Mouse (Mus musculus) liver, embryonic 11.5 days (tissue): ENCODE data around the gene Gga1. TPM values are rescaled to one million over a fixed set of nuclear protein-coding genes. Genes with fewer than 3 reads are reported as not detected.

Source experiments
- ATAC-seq: fragments of 200-750 bp; cut with Nextera tagmentation; replicated peaks from 2 replicates; pipeline ENCODE4 v1.8.0; 2017; ENCODE audit warnings: moderate number of reproducible peaks, mild to moderate bottlenecking, moderate TSS enrichment, moderate library complexity; ENCODE audit not compliant: low FRiP score
- DNase-seq: peaks from one replicate; pipeline ENCODE4 v3.0.0-alpha.2; 2017; ENCODE audit warnings: low spot score
- H3K27ac ChIP-seq: fragments of 300-500 bp; sonication (generic); 2 replicates; pipeline ENCODE4 v1.5.1; 2014; ENCODE audit warnings: mild to moderate bottlenecking, low read depth, low read length, control low read depth
- H3K27me3 ChIP-seq: fragments of 300-500 bp; sonication (generic); replicated peaks from 2 replicates; pipeline ENCODE4 v1.6.1; 2014; ENCODE audit warnings: low read length, mixed read lengths; ENCODE audit not compliant: control insufficient read depth, insufficient read depth
- H3K36me3 ChIP-seq: fragments of 300-500 bp; sonication (generic); 2 replicates; pipeline ENCODE4 v1.6.1; 2014; ENCODE audit warnings: mild to moderate bottlenecking, low read length, moderate library complexity, mixed read lengths; ENCODE audit not compliant: control insufficient read depth, insufficient read depth
- H3K4me1 ChIP-seq: fragments of 300-500 bp; sonication (generic); replicated peaks from 2 replicates; pipeline ENCODE4 v1.6.1; 2014; ENCODE audit warnings: low read length, mixed read lengths; ENCODE audit not compliant: control insufficient read depth, insufficient read depth
- H3K4me2 ChIP-seq: fragments of 300-500 bp; sonication (generic); 2 replicates; pipeline ENCODE4 v1.6.1; 2014; ENCODE audit warnings: mild to moderate bottlenecking, control low read depth, moderate library complexity
- H3K4me3 ChIP-seq: fragments of 300-500 bp; sonication (generic); 2 replicates; pipeline ENCODE4 v1.5.1; 2014; ENCODE audit warnings: low read depth, low read length, control low read depth
- H3K9ac ChIP-seq: fragments of 300-500 bp; sonication (generic); 2 replicates; pipeline ENCODE4 v1.6.1; 2014; ENCODE audit warnings: low read depth, low read length, control low read depth
- H3K9me3 ChIP-seq: fragments of 300-500 bp; sonication (generic); 2 replicates; pipeline ENCODE4 v1.6.1; 2016; ENCODE audit warnings: low read length, inconsistent platforms, mixed read lengths; ENCODE audit not compliant: control insufficient read depth
- WGBS: fragments of 180-500 bp; shearing (Covaris S2); extraction: QIAGEN DNeasy Blood & Tissue Kit; methylation state at CpG from one replicate; pipeline ENCODE4 v1.1.7; 2014; 5-methylcytosine and 5-hydroxymethylcytosine counted together
- polyA plus RNA-seq: library from polyadenylated mRNA; unstranded; fragments of >200 nt; fragmentation: Nextera tagmentation; extraction: Ambion mirVana; gene quantifications from 2 replicates; pipeline ENCODE4 v1.2.1, GENCODE M21; 2014

Gene Gga1
- polyA plus RNA-seq, 1 experiment from 2014 or later, result 40.8 TPM

- Histone ChIP-seq H3K27ac (peak overlapping the region; percentile 89), H3K9ac (peak overlapping the region; percentile 77), H3K4me2 (peak overlapping the region; percentile 97), H3K36me3 (peaks cover 8% of the 10 kb centered on the region), H3K4me3 (peak overlapping the region; percentile 59), H3K9me3 (no peaks in the 10 kb centered on the region), H3K4me1 (peaks cover 58% of the 10 kb centered on the region), H3K27me3 (no peaks in the 10 kb centered on the region)
- WGBS, result 8% methylated on average over 15 of the region's 15 CpGs
- no peak for ATAC-seq
- DNase-seq, result no peak
Measured at GRCm38 (mm10) chr15:78927021-78927787, 50.2 kb downstream of the Gga1 start.

- WGBS, result under 1% methylated on average over 33 of the region's 35 CpGs
- H3K4me1 ChIP-seq, result peaks cover 53% of the 10 kb centered on the region
Measured at GRCm38 (mm10) chr15:78927788-78928457, 50.9 kb downstream of the Gga1 start.

DNA sequence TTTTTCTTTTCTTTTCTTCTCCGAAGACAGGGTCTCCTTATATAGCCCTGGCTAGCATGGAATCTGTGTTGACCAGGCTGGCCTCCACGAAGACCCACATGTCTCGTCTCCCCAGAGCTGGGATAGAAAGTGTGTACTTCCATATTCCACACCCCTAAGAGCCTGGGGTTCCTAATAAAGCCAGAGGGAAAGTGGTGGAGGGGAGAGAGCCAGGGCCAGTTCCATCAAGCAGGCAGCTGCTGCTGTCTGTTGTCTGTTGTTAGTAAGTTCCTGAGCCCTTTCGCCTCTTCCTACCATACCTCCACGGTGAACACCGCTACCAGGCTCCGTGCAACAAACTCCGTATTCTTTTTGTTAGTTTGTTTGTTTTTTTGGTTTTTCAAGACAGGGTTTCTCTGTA, 51.5 kb downstream of the Gga1 start:
- H3K4me2 ChIP-seq, result peak overlapping the region; percentile 97
- H3K9me3 ChIP-seq, result no peaks in the 10 kb centered on the region
- WGBS, result 41% methylated on average over 8 of the region's 8 CpGs
- peak overlapping the region; percentile 77 for H3K9ac ChIP-seq
- H3K4me1 ChIP-seq, result peaks cover 47% of the 10 kb centered on the region
- DNase-seq (no peak), ATAC-seq (no peak)
- peak overlapping the region; percentile 59 for H3K4me3 ChIP-seq
- no peaks in the 10 kb centered on the region for H3K27me3 ChIP-seq
- peaks cover 8% of the 10 kb centered on the region for H3K36me3 ChIP-seq
- H3K27ac ChIP-seq, result peak overlapping the region; percentile 89

More at GRCm38 (mm10) chr15:78927788-78928457, 50.9 kb downstream of the Gga1 start:
- ATAC-seq, result peak; percentile 53
- DNase-seq, result peak; percentile 87
- H3K9me3 ChIP-seq, result no peaks in the 10 kb centered on the region
- H3K9ac ChIP-seq, result peak overlapping the region; percentile 77
- peak overlapping the region; percentile 89 for H3K27ac ChIP-seq
- peaks cover 8% of the 10 kb centered on the region for H3K36me3 ChIP-seq
- H3K27me3 ChIP-seq, result no peaks in the 10 kb centered on the region
- H3K4me3 ChIP-seq, result peak overlapping the region; percentile 59
- H3K4me2 ChIP-seq, result peak overlapping the region; percentile 97

DNA sequence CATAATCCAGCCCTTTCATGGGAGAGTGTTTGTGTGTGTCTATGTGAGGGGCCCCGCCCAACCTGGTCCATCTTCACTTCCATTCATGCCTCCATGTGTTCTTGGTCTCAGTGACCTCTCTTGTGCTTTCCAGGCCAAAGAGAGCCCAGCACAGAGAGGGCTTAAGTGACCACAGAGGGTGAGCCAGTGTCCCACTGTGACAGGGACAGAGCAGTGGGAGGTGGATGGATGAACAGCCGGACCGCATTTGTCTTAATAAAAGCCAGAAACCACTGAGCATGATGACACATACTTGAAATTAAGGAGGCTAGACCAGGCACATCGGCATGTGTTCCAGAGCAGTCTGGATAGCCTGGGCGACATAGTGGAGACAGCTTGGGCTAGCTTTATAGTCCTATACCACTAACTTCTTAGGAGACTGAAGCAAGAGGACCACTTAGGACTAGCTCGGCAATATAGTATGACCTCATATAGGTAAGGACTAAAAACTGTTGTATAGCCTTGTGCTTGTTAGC, 53.3 kb downstream of the Gga1 start:
- Histone ChIP-seq H3K36me3 (peaks cover 8% of the 10 kb centered on the region), H3K9me3 (no peaks in the 10 kb centered on the region), H3K27ac (peak overlapping the region; percentile 25; the same call in 1 of the 2 replicates), H3K9ac (no peak overlapping the region), H3K27me3 (no peaks in the 10 kb centered on the region), H3K4me1 (peaks cover 35% of the 10 kb centered on the region), H3K4me2 (no peak overlapping the region), H3K4me3 (no peak overlapping the region)
- ATAC-seq (no peak), DNase-seq (no peak)
- WGBS, result 91% methylated on average over 6 of the region's 6 CpGs

- peak overlapping the region; percentile 62 for H3K27ac ChIP-seq
- H3K4me1 ChIP-seq, result peaks cover 33% of the 10 kb centered on the region
Measured at GRCm38 (mm10) chr15:78930801-78931426, 53.9 kb downstream of the Gga1 start.

DNA sequence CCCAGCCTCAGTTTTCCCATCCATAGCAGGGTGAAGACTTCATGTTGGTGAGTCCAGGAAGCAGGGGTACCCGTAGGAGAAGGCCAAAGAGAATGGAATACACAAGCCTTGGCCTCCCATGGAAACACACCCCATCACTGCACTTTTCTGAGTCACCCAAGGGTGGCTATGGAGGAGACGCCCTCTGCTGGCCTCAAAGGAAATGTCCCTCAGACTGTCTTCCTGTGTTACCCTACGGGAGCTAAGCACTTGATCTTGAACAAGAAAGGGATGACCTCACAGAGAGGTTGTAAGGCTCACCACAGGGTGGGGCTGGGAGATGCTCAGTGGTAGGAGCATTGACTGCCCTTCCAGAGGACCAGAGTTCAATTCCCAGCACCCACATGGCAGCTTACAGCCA, 54.6 kb downstream of the Gga1 start:
- H3K4me3 ChIP-seq, result no peak overlapping the region
- no peak overlapping the region for H3K4me2 ChIP-seq
- H3K9ac ChIP-seq, result no peak overlapping the region
- ATAC-seq, result peak; percentile 48
- 21% methylated on average over 3 of the region's 3 CpGs for WGBS
- H3K9me3 ChIP-seq, result no peaks in the 10 kb centered on the region
- peaks cover 33% of the 10 kb centered on the region for H3K4me1 ChIP-seq
- H3K27ac ChIP-seq, result peak overlapping the region; percentile 62
- peaks cover 8% of the 10 kb centered on the region for H3K36me3 ChIP-seq
- DNase-seq, result no peak
- no peaks in the 10 kb centered on the region for H3K27me3 ChIP-seq

More at GRCm38 (mm10) chr15:78930801-78931426, 53.9 kb downstream of the Gga1 start:
- ATAC-seq (no peak), DNase-seq (no peak)
- H3K4me2 ChIP-seq, result no peak overlapping the region
- H3K36me3 ChIP-seq, result peaks cover 8% of the 10 kb centered on the region
- 86% methylated on average over 7 of the region's 7 CpGs for WGBS
- H3K9me3 ChIP-seq, result no peaks in the 10 kb centered on the region
- no peaks in the 10 kb centered on the region for H3K27me3 ChIP-seq
- H3K9ac ChIP-seq, result no peak overlapping the region
- H3K4me3 ChIP-seq, result no peak overlapping the region

DNA sequence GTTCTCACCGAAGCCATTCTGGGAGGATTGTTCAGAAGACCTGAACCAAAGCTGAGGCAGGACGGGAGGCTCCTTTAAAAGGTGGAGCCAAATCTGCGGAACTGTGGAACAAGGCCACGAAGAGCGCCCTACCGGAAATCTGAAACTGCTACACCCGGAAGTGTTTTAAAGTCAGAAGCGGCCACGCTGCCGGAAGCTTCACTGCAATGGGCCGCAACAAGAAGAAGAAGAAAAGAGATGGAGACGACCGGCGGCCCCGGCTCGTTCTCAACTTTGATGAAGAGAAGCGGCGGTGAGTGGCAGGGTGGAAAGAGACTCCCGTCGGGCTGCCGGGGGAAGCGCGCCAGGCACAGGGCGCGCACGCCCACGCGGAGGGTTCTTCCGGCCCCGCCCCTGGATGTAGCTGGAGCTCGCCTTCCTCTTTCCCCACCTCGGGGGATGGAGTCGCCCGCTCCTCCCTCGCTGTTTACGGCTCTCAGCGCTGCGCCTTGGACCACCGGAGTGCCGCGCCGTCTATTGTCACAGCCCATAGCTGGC, 57.9 kb downstream of the Gga1 start, which contains the start of gene Nol12:
Nol12 (plus strand) TSS at position 150 of the 537 bp plus-strand sequence.
- DNase-seq, result peak; percentile 92
- under 1% methylated on average over 41 of the region's 42 CpGs for WGBS
- peak within 1 kb of the TSS; percentile 70 for H3K4me2 ChIP-seq
- H3K27ac ChIP-seq, result peak within 1 kb of the TSS; percentile 73
- H3K9ac ChIP-seq, result peak within 1 kb of the TSS; percentile 67
- peak; percentile 79 for ATAC-seq
- H3K9me3 ChIP-seq, result no peaks in the 10 kb centered on the region
- peaks cover 17% of the 10 kb centered on the region for H3K4me1 ChIP-seq
- H3K4me3 ChIP-seq, result peak within 1 kb of the TSS; percentile 83
- H3K27me3 ChIP-seq, result no peaks in the 10 kb centered on the region
- peaks cover 25% of the 10 kb centered on the region for H3K36me3 ChIP-seq

DNA sequence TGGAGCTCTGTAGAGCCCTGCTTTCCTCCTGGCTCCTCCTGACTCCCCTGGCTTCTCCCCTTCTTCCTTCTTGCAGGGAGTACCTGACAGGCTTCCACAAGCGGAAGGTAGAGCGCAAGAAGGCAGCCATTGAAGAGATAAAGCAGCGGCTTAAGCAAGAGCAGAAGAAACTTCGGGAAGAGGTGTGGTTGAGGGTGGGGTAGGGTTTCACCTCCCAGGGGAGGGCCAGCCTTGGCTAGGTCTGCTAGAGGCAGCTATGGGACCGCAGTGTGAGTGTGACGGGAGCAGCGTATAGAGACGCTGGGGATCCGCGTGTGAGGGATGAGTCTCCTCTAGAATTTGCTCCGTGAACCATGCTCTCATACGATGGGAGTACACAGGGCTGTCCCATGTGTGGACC, 59.4 kb downstream of the Gga1 start:
- no peak for DNase-seq
- Histone ChIP-seq H3K4me3 (peak overlapping the region; percentile 83), H3K27ac (peak overlapping the region; percentile 38; the same call in 1 of the 2 replicates), H3K9me3 (no peaks in the 10 kb centered on the region), H3K4me2 (peak overlapping the region; percentile 70), H3K27me3 (no peaks in the 10 kb centered on the region), H3K4me1 (peaks cover 15% of the 10 kb centered on the region), H3K9ac (peak overlapping the region; percentile 67), H3K36me3 (peaks cover 34% of the 10 kb centered on the region)
- peak; percentile 57 for ATAC-seq
- 76% methylated on average over 12 of the region's 12 CpGs for WGBS
